Mouse (Mus musculus) hematopoietic stem cell, adult 5-6 weeks (primary cell): ENCODE measurements around the gene Tspyl2. TPM values are rescaled to one million over a fixed set of nuclear protein-coding genes. Genes with fewer than 3 reads are reported as not detected.
"Not testable (repeated sequence)": the region's sequence is repeated elsewhere in the genome, so short reads cannot be mapped to it uniquely, and the experiment has no call there.

Experiments used
- ATAC-seq, 2 experiments: fragments of 125-278 bp in 1 of 2; replicated peaks in 1 of 2; 2 replicates each; pipeline ENCODE4 v1.8.0; 2016 to 2017; ENCODE audit warnings: inconsistent platforms in 2 of 2, mild to moderate bottlenecking in 2 of 2, moderate number of reproducible peaks in 2 of 2, low read depth in 1 of 2, moderate TSS enrichment in 1 of 2; ENCODE audit not compliant: low FRiP score in 2 of 2, poor library complexity in 2 of 2, severe bottlenecking in 2 of 2, insufficient read depth in 1 of 2, low TSS enrichment in 1 of 2
- total RNA-seq: library from RNA; stranded (forward); fragments of 172-1452, 232-1000 nt; gene quantifications from 2 replicates; pipeline ENCODE4 v1.2.3, GENCODE M21; 2017

Gene Tspyl2
- total RNA-seq, 1 experiment from 2014 or later = 39.6 TPM

DNA sequence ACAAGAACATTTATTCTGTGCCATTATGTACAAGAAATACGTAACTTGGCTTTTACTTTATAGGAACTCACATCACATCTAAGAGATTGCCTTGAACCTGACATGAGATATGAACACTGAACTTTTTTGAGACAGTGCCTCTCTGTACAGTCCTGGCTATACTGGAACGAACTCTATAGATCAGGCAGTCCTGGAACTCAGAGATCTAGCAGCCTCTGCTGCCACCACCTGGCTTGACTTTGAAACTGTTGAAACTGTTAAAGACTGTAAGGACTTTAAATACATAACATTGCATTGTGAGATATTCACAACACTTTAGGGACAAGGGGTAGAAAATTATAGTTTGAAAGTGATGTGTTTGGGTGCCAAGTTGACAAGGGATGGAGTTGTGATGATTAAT is 34.3 kb downstream of the Tspyl2 start:
- ATAC-seq = peak; percentile 42 to 58; a peak in 1 of 4 replicates

DNA sequence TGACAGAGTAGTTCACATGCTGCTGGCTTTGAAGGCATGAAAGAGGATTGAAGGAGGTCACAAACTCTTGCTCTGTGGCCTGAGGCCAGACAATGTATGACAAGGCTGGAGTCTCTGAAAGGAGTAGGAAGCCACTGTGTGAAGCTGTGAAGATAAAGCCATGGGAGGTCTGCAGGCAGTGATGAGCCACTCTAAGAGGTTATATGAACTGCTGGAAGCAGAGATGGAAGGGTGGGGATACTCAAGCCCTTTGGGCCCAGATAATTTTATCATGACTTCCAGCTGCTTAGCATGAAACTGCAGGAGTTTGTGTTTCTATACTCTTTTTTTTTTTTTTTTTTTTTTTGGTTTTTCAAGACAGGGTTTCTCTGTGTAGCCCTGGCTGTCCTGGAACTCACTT is 34.9 kb downstream of the Tspyl2 start:
- peak in 1 of 2 experiments; percentile 48; a peak in 2 of 4 replicates for ATAC-seq

GRCm38 (mm10) chrX:152306224-152306623 is 36.0 kb downstream of the Tspyl2 start:
- ATAC-seq = no peak

DNA sequence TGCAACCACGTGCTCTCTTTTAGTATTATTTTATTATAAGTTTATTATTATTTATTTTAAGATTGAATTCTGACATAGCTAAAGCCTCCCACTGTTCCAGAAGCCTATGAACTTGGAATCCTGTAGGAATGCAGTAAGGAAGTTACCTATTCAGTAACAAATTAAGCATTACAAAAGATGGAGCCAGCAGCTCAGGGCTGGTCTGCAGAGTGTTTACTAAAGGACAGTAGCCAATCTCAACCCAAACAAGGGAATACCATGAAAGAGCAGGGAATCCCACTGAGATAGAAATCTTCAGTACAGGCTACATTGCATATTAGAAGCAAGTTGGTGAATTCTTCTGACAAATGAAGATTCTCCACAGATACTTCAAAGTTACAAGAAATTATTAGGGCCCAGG is 55.2 kb downstream of the Tspyl2 start:
- ATAC-seq = not testable (repeated sequence)

Other genes with a start within 250 kb of the Tspyl2 start
- gene Iqsec2, start 198.2 kb downstream of the Tspyl2 start, total RNA-seq = 4.5 and 5.4 TPM in 2 replicates
- 39.6 and 45.1 TPM in 2 replicates for gene Kdm5c, start 109.4 kb downstream of the Tspyl2 start, total RNA-seq
- gene Kantr, start 14.9 kb downstream of the Tspyl2 start, total RNA-seq = 6.3 and 8.3 TPM in 2 replicates
- gene Gpr173, start 26.3 kb upstream of the Tspyl2 start, total RNA-seq = 0.63 TPM in 1 of 2 replicates, not detected in the other
- not detected in 2 replicates for gene Cldn34a, start 220.9 kb upstream of the Tspyl2 start, total RNA-seq